Mouse (Mus musculus): ENCODE data around the gene Sh3bp5l. TPM values are rescaled to one million over a fixed set of nuclear protein-coding genes. Genes with fewer than 3 reads are reported as not detected.

Gene Sh3bp5l
- total and polyA plus RNA-seq, 3 experiments, result 22.8 to 33.9 (median 28.4) TPM

- H3K79me2 ChIP-seq (replicated peaks; ENCODE audit: control insufficient read depth, insufficient read depth, low read length), result no peaks in the 10 kb centered on the region
- 65% methylated on average over 4 of the region's 4 CpGs for WGBS
Observed at GRCm38 (mm10) chr11:58346745-58347144, 16.2 kb downstream of the Sh3bp5l start.

GRCm38 (mm10) chr11:58350628-58351027, 20.1 kb downstream of the Sh3bp5l start:
- Histone ChIP-seq H3K36me3 (ENCODE audit: control insufficient read depth, insufficient read depth, low read length) (no peaks in the 10 kb centered on the region), H3K27ac (no peak overlapping the region), H3K9ac (ENCODE audit: low read depth, low read length) (no peak overlapping the region), H3K4me1 (ENCODE audit: control insufficient read depth, insufficient read depth, low read length) (no peaks in the 10 kb centered on the region), H3K79me2 (replicated peaks; ENCODE audit: control insufficient read depth, insufficient read depth, low read length) (no peaks in the 10 kb centered on the region), H3K4me3 (no peak overlapping the region), H3K27me3 (ENCODE audit: control insufficient read depth, insufficient read depth, low read length) (no peaks in the 10 kb centered on the region)
- intact Hi-C loops (cut with DNase I), result no loop called here
- WGBS, result 73% methylated on average over 4 of the region's 4 CpGs
- DNase-seq, result no peak
- TF ChIP-seq CTCF (IDR thresholded peaks at IDR 0.05), result peak; percentile 42
- no peak for TF ChIP-seq EP300 (IDR thresholded peaks at IDR 0.05; ENCODE audit: insufficient read depth, low read depth, low read length)

More at GRCm38 (mm10) chr11:58346745-58347144, 16.2 kb downstream of the Sh3bp5l start:
- intact Hi-C loops (cut with DNase I), result no loop called here
- Histone ChIP-seq H3K27me3 (ENCODE audit: control insufficient read depth, insufficient read depth, low read length) (no peaks in the 10 kb centered on the region), H3K9ac (ENCODE audit: low read depth, low read length) (no peak overlapping the region), H3K4me3 (no peak overlapping the region), H3K4me1 (ENCODE audit: control insufficient read depth, insufficient read depth, low read length) (no peaks in the 10 kb centered on the region), H3K27ac (no peak overlapping the region), H3K36me3 (ENCODE audit: control insufficient read depth, insufficient read depth, low read length) (no peaks in the 10 kb centered on the region)
- TF ChIP-seq POLR2A (IDR thresholded peaks at IDR 0.05; ENCODE audit: insufficient read depth, low read depth, low read length) (no peak), CTCF (IDR thresholded peaks at IDR 0.05) (no peak), EP300 (IDR thresholded peaks at IDR 0.05; ENCODE audit: insufficient read depth, low read depth, low read length) (0 out of 2 replicates have a peak, but pooled peaks have one; percentile 27)
- DNase-seq, result peak in 1 of 2 experiments; percentile 34

- TF ChIP-seq POLR2A (IDR thresholded peaks at IDR 0.05; ENCODE audit: insufficient read depth, low read depth, low read length), result no peak
- TF ChIP-seq CTCF (IDR thresholded peaks at IDR 0.05), result no peak
- no peak for TF ChIP-seq EP300 (IDR thresholded peaks at IDR 0.05; ENCODE audit: insufficient read depth, low read depth, low read length)
- 84% methylated on average over 5 of the region's 5 CpGs for whole genome bisulfite sequencing
- H3K27ac ChIP-seq, result no peak overlapping the region
- no peaks in the 10 kb centered on the region for H3K79me2 ChIP-seq (replicated peaks; ENCODE audit: control insufficient read depth, insufficient read depth, low read length)
- H3K4me3 ChIP-seq, result no peak overlapping the region
- no peak overlapping the region for H3K9ac ChIP-seq (ENCODE audit: low read depth, low read length)
- no peaks in the 10 kb centered on the region for H3K4me1 ChIP-seq (ENCODE audit: control insufficient read depth, insufficient read depth, low read length)
- no peaks in the 10 kb centered on the region for H3K27me3 ChIP-seq (ENCODE audit: control insufficient read depth, insufficient read depth, low read length)
- intact Hi-C loops (cut with DNase I), result no loop called here
- DNase-seq, result no peak
- H3K36me3 ChIP-seq (ENCODE audit: control insufficient read depth, insufficient read depth, low read length), result no peaks in the 10 kb centered on the region
Observed at GRCm38 (mm10) chr11:58351179-58351578, 20.7 kb downstream of the Sh3bp5l start.

GRCm38 (mm10) chr11:58352681-58353548, 22.4 kb downstream of the Sh3bp5l start:
- DNase-seq, result no peak
- Histone ChIP-seq H3K9ac (ENCODE audit: low read depth, low read length) (no peak overlapping the region), H3K27me3 (ENCODE audit: control insufficient read depth, insufficient read depth, low read length) (no peaks in the 10 kb centered on the region), H3K36me3 (ENCODE audit: control insufficient read depth, insufficient read depth, low read length) (no peaks in the 10 kb centered on the region), H3K4me3 (no peak overlapping the region), H3K79me2 (replicated peaks; ENCODE audit: control insufficient read depth, insufficient read depth, low read length) (no peaks in the 10 kb centered on the region), H3K4me1 (ENCODE audit: control insufficient read depth, insufficient read depth, low read length) (no peaks in the 10 kb centered on the region), H3K27ac (no peak overlapping the region)
- WGBS, result 14% methylated on average over 7 of the region's 7 CpGs
- intact Hi-C loops (cut with DNase I), result no loop called here
- TF ChIP-seq CTCF (IDR thresholded peaks at IDR 0.05) (peak; percentile 35), EP300 (IDR thresholded peaks at IDR 0.05; ENCODE audit: insufficient read depth, low read depth, low read length) (no peak), POLR2A (IDR thresholded peaks at IDR 0.05; ENCODE audit: insufficient read depth, low read depth, low read length) (no peak)

GRCm38 (mm10) chr11:58353709-58354108, 23.2 kb downstream of the Sh3bp5l start:
- no peak for DNase-seq
- WGBS, result 70% methylated on average over 3 of the region's 3 CpGs
- Histone ChIP-seq H3K27ac (no peak overlapping the region), H3K36me3 (ENCODE audit: control insufficient read depth, insufficient read depth, low read length) (no peaks in the 10 kb centered on the region), H3K4me3 (no peak overlapping the region), H3K27me3 (ENCODE audit: control insufficient read depth, insufficient read depth, low read length) (no peaks in the 10 kb centered on the region), H3K79me2 (replicated peaks; ENCODE audit: control insufficient read depth, insufficient read depth, low read length) (no peaks in the 10 kb centered on the region), H3K4me1 (ENCODE audit: control insufficient read depth, insufficient read depth, low read length) (no peaks in the 10 kb centered on the region), H3K9ac (ENCODE audit: low read depth, low read length) (no peak overlapping the region)
- intact Hi-C loops (cut with DNase I), result no loop called here
- TF ChIP-seq EP300 (IDR thresholded peaks at IDR 0.05; ENCODE audit: insufficient read depth, low read depth, low read length) (no peak), CTCF (IDR thresholded peaks at IDR 0.05) (no peak), POLR2A (IDR thresholded peaks at IDR 0.05; ENCODE audit: insufficient read depth, low read depth, low read length) (no peak)

GRCm38 (mm10) chr11:58354476-58354875, 24.0 kb downstream of the Sh3bp5l start:
- DNase-seq, result no peak

More at GRCm38 (mm10) chr11:58354476-58354875, 24.0 kb downstream of the Sh3bp5l start:
- Histone ChIP-seq H3K27me3 (ENCODE audit: control insufficient read depth, insufficient read depth, low read length) (no peaks in the 10 kb centered on the region), H3K36me3 (ENCODE audit: control insufficient read depth, insufficient read depth, low read length) (no peaks in the 10 kb centered on the region), H3K79me2 (replicated peaks; ENCODE audit: control insufficient read depth, insufficient read depth, low read length) (no peaks in the 10 kb centered on the region), H3K9ac (ENCODE audit: low read depth, low read length) (no peak overlapping the region), H3K4me3 (no peak overlapping the region), H3K4me1 (ENCODE audit: control insufficient read depth, insufficient read depth, low read length) (no peaks in the 10 kb centered on the region), H3K27ac (no peak overlapping the region)
- WGBS, result 58% methylated on average over 10 of the region's 10 CpGs
- intact Hi-C loops (cut with DNase I), result no loop called here
- TF ChIP-seq EP300 (IDR thresholded peaks at IDR 0.05; ENCODE audit: insufficient read depth, low read depth, low read length) (no peak), POLR2A (IDR thresholded peaks at IDR 0.05; ENCODE audit: insufficient read depth, low read depth, low read length) (no peak), CTCF (IDR thresholded peaks at IDR 0.05) (no peak)

Measured in heart, adult 2 months (tissue).